Mouse (Mus musculus): Measurements from ENCODE around the gene Il3ra.

Il3ra gene

DNA sequence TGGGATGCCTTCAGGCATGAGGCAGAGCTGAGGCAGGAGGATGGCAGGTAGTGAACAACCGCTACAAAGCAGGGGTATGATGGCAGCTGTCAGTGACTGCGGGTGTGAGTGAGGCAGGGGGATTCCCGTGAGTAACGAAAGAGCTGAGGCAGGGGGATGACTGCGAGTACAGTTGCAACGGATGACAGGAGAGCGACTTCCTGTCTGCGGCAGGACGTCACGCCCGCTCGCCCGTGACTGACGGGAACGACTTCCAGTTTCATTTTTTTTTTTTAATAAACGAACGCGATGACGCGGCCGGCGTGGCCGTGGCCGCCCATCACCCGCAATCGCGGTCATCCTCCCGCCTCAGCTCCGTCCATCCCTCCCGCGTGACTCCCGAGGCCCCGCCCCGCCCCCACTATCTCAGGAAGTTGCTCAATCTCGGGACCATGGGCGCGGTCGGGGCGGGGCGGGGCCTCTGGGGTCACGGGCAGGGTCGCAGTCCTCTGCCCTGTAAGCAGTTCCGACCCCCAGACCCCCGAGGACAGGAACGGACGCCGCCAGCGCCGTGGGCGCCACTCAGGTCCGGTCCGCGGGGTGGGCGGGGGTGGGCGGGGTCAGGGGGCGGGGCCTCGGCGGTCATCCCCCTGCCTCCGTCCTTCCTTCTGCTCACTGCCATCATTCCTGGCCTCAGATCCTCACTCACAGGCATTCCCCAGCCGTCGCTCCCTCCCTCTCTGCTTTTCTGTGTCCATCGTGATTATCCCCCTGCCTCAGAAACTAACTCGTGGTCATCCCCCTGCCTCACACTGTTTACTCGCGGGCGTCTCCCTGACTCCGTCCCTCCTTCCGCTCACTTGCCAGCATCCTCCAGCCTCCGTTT is at the start of gene Il3ra:
TSS of gene Il3ra (plus strand) at position 328 of the 865 bp plus-strand sequence.
- DNase-seq (ENCODE audit: low read depth, low spot score) = peak; percentile 77

GRCm38 (mm10) chr14:14308938-14309337 is 37.1 kb upstream of the Il3ra start:
- peak; percentile 62 for DNase-seq (ENCODE audit: low read depth, low spot score)

DNA sequence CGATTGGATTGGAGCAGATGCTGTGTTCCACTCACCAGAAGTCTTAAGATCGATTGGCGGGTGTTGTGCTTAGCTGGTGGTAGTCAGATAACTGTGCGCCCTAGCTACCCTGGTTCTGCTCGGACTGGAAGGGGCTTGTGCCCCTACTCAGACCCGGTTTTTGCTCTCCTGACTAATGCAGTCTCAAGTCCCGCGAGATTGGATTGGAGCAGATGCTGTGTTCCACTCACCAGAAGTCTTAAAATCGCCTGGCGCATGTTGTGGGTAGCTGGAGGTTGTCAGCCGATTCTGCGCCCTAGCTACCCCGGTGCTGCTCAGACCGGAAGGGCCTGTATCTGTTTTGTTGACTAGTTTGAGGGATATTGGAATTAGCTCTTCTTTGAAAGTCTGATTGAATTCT is 36.7 kb upstream of the Il3ra start:
- DNase-seq (ENCODE audit: low read depth, low spot score) = peak; percentile 82

DNA sequence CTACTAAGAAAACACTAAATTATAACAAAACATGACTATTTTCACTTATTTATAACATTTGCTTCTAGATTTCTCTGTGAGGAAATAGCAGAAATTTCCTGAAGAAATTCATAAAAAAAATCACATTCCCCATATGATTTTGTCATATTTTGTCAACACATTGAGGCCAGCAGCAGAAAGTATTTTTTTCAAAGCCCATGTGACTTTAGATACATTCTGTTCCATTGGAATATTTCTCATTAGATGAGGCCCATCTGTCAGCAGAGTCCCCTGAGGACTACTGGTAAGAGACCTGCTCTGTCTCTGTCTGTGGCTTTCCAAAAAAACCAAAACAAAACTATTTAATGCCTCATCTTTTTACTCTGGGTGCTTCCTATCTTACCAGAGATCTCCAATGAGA is 23.5 kb upstream of the Il3ra start, which contains the start of gene Olfr31:
TSS of gene Olfr31 (plus strand) at position 301 of the 400 bp plus-strand sequence.
- no peak for DNase-seq (ENCODE audit: low read depth, low spot score)

DNA sequence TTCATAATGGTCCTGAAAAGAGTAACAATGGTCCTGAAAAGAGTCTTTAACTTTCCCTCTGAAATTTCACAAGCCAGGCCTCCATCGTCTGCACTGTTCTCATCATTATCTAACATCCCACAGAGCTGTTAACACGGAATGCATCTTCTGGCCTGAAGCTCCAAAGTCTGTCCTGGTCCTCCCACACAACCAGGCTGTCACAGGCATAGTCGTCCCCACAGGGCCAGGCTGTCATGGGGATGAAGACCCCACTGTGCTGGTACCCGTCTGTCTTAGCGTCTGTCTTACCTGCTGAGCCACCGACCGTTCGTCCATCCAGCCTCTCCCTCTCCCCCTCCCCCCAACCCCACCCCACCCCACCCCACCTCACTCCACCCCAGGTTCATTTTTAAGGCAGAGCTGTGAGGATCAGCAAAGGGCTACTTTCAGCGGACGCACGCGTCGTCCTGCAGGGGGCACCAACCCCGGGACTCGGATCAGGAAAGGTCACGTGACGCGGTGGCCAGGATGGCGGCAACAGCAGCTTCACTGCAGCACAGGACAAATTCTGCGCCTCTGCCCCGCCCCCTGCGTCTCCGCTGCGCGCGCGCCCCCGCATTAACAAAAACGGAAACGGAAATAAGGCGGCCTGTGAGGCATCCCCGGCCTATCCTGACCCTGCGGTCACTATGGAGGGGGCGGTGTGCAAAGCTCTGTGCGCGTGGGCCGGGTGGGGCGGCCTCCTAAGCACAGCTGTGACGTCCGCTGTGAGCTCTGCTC is 783 bp upstream of the Il3ra start:
- DNase-seq (ENCODE audit: low read depth, low spot score) = peak; percentile 95

- no peak for DNase-seq (ENCODE audit: low read depth, low spot score)
These were observed 682 bp downstream of the Il3ra start for GRCm38 (mm10) chr14:14346813-14347100.

DNA sequence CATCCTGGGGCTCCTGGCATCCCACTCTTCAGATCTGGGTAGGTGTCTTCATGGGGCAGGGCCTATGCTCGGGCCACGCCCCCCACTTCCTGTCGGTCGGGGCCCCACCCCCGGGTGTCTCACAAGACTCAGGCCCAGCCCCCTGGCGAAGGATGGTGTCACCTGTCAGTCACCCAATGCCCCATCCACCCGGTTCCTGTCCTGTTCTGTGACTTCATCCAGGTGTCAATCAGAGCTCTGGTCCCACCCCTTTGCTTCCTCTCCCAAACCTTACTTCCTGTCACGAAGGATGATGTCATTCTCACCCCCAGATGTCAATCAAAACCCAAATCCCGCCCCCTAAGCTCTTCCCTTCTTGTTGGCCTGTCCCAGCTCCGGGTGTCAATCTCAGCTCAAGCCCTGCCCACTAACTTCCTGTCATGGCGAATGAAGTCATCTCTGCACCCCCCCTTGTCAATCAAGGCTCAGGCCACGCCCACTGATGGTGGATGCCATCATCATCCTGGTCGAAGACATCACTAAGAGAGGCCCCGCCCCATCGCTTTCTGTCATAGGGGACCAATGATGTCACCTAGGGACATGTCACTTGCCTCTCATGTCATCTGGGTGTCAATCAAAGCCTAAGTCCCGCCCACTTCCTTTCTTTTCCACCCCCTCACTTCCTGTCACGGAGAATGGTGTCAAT is 1.2 kb downstream of the Il3ra start:
- peak; percentile 96 for DNase-seq (ENCODE audit: low read depth, low spot score)

DNA sequence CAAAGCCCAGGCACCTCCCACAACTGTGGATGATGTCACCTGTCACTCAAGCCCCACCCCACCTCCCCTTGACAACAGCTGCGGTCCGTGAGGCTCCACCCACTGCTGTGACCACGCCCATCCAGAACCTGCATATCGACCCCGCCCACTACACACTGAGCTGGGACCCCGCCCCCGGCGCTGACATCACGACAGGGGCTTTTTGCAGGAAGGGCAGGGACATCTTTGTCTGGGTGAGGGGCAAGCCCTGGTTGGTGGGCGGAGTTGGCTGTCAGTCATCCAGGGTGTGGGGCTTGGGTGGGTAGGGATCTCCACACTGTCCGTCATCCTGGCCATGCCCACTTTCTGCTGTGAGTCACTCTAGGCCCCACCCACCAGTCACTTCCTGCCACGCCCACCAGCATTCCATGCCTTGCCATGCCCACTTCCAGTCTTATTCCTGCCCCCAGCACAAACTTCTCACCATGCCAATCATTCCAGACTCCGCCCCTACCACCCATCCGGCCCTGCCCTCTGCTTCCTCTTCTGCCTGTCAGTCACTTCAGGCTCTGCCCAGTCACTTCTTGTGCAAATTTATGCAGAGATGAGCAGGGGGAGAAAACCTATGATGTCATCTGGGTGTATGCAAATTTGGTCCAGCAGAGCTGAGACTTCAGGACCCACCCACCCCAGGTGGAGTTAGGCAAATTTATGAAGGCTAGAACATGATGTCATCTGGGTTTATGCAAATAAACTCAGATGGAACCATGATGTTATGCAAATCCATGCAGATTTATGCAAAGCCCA is 2.0 kb downstream of the Il3ra start:
- DNase-seq (ENCODE audit: low read depth, low spot score) = peak; percentile 87

- DNase-seq (ENCODE audit: low read depth, low spot score) = no peak
These were observed 2.8 kb downstream of the Il3ra start for GRCm38 (mm10) chr14:14348674-14349401.

- peak; percentile 57 for DNase-seq (ENCODE audit: low read depth, low spot score)
These were observed 3.6 kb downstream of the Il3ra start for GRCm38 (mm10) chr14:14349485-14350262.

- peak; percentile 37 for DNase-seq (ENCODE audit: low read depth, low spot score)
These were observed 4.4 kb downstream of the Il3ra start for GRCm38 (mm10) chr14:14350263-14351147.

DNA sequence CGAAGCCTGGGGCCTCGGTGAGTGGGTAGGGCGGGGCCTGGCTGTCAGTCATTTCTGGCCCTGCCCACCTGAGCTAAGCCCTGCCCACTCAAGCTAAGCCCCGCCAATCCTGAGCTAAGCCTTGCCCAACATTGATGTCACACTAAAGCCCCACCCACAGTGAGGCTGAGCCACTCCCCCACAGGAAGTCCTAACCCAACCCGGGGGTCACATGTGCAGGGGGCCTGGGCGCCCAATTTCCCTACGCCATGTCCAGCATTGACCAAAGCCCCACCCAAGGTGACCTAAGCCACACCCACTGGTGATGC is 5.0 kb downstream of the Il3ra start:
- DNase-seq (ENCODE audit: low read depth, low spot score) = peak; percentile 48

DNA sequence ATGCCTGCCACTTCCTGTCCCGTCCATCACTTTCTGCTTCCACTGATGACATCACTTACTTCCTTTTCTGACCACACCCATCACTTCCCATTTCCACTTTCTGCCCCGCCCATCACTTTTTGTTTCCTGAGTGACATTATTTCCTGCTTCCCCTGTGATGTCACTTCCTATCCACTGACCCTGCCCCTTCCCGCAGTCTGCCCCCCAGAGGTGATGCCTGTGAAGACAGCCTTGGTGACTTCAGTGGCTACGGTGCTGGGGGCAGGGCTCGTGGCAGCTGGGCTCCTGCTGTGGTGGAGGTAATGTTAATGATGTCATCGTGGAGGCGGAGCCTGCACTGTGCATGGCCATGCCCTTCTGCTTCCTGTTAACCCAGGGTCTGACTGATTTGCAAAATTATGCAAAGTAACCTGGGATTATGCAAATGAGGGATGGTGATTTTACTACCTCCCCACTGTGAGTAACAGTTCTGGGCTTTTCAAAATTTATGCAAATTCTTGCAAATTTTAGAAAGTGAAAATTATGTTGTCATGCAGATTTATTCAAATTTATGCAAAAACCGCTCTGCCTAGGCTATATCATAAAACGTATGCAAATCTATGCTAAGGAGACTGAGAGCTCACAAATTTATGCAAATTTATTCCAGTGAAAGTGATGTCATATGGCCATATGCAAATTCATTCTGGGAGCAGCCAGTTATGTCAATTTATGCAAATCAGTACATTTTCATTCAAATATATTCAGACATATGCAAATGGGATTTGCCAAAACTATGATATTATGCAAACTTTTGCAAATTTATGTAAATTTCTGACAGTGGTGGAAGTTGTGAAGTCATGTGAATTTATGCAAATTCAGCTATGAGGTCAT is 5.9 kb downstream of the Il3ra start:
- DNase-seq (ENCODE audit: low read depth, low spot score) = peak; percentile 37

DNA sequence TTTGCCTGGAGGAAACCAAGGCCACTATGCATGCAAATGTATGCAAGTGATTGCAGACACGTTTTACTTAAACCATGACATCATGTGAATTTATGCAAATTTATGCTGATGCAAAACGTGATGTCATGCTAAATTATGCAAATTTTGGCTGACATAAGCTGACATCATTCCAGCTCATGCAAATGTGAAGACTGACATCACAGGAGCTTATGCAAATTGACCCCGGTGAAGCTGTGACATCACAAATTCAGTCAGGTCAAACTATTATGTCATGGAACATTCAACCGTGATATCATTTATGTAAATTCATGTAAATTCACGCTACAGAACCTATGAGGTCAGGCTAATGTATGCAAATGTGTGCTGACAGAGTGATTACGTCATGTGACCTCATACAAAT is 6.5 kb downstream of the Il3ra start:
- DNase-seq (ENCODE audit: low read depth, low spot score) = peak; percentile 66

DNA sequence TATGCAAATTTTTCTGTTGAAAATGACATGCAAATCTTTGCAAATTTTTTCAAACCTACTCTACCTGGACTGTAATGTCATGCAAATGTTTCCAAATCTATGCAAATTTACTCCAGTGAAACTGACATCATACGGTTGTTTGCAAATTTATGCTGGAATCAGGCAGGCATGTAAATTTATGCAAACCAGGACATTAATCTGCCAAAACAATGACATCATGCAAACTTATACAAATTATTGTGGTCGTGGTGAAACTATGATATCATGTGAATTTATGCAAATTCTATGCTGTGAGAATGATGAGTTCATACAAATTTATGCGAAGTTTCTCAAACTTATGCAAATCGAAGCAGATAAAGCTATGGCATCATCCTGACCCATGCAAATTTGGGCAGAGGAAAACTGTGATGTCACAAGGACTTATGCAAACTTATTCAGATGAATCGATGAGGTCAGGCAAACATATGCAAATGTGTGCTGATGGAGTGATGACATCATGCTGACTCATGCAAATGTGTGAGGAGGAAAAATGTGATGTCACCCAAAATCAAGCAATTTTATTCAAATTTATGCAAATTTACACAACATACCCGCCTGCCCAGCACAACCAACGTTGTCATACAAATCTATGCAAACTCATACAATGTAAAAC is 7.1 kb downstream of the Il3ra start:
- DNase-seq (ENCODE audit: low read depth, low spot score) = peak; percentile 55

- peak; percentile 57 for DNase-seq (ENCODE audit: low read depth, low spot score)
These were observed 7.8 kb downstream of the Il3ra start for GRCm38 (mm10) chr14:14353740-14354510.
